Mouse (Mus musculus): ENCODE data around the gene Tdpoz5.
"Not testable (repeated sequence)": the region's sequence is repeated elsewhere in the genome, so short reads cannot be mapped to it uniquely, and the experiment has no call there.

Tdpoz5 gene

DNA sequence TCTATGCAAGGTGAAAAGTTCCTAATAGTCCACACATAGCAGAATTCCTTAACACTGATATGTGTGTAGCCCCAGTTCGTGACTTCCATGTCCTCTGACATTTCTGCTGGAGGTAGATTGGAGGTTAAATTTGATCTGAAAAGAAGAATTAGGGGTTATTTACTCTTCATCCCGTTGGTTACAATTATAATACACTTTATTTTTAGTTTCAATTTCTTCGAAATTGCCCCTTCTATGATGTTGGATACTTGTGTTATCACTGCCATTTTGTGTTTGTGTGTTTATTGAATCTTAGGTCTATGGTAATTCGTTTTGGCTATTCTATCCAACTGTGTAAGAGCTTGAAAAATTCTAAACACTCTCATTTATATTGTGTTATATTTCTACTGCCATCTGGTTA is at the start of gene Tdpoz5:
TSS of gene Tdpoz5 (minus strand) at position 101 of the 400 bp plus-strand sequence.
- DNase-seq = not testable (repeated sequence)

DNA sequence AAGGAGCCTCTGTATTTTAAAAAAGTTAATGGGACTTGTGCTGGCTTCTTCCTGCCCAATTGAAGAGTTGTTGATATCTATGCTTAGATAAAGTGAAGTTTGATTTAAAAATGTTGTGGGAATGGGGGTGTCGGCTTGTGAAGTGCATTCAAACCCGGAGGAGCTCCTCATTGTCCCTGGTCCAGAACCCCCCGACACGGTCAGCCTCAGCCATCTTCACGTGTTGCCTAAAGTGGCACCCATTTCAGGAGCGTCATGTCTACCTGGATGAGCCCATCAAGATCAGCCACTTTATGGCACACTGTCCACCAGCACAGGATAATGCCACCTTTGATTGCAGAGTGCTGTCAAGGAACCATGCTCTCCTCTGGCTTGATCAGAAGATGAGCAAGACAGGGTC is 7.8 kb upstream of the Tdpoz5 start:
- not testable (repeated sequence) for DNase-seq

DNA sequence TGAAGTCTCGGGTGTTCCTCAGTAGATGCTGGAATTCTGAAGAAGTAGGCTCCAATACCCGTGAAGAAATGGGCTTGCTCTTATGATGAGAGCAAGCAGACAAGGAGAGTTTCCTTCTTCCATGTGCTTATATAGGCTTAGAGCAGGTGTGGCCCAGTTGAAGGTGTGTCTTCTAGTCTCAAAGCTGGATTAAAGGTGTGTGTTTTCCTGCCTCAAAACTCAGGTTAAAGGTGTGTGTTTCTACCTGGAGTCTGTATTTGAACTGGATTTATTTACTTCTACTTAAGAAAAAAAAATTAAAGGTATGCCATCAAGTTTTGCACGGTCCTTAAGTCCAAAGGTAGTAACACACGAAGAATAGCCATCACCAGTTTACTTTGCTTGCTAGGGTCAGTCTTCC is 17.7 kb downstream of the Tdpoz5 start, which contains the start of gene Gm9117:
TSS of gene Gm9117 (minus strand) at position 101 of the 400 bp plus-strand sequence.
- DNase-seq = not testable (repeated sequence)

DNA sequence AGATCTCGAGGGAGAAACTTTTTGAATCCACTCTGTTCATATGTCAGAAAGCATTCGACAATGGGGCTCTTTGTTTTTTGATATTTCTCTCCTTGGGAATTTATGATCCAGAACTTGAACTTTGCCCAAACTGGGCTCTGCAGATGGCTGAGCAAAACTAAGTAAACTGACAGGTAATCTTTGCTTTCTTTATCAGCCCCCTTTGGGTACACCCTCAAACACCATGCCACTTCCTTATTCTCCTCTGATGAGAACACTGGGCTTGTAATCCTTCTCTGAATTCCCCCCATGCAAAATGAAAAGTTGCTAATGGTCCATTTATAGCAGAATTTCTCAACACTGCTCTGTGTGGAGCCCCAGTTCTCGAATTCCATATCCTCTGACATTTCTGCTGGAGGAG is 22.7 kb downstream of the Tdpoz5 start:
- DNase-seq = not testable (repeated sequence)

Measured in lung, adult 18-20 months (tissue).